Mouse (Mus musculus) lung, adult 18-20 months (tissue): ENCODE data around the gene Lmntd1.

Experiments used
- DNase-seq, 2 experiments: peaks; one replicate each; pipeline ENCODE4 v3.0.0; 2022; ENCODE audit warnings: mixed read lengths in 2 of 2

Lmntd1 gene

DNA sequence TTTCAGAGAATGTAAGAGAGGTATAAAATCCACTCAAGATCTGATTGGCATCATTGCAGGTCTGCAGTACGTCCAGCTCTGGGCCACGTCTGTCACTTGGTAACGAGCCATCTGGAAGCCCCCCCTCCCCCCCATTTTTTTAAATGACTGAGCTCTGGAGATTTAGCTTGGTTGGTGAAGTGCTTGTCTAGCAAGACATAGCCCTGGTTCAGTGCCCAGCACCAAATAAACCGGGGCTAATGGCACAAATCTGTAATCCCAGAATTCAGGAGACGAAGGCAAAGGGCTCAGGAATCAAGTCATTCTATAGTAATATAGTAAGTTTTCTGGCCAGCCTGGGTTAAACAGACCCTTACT is 130.8 kb downstream of the Lmntd1 start:
- no peak for DNase-seq

DNA sequence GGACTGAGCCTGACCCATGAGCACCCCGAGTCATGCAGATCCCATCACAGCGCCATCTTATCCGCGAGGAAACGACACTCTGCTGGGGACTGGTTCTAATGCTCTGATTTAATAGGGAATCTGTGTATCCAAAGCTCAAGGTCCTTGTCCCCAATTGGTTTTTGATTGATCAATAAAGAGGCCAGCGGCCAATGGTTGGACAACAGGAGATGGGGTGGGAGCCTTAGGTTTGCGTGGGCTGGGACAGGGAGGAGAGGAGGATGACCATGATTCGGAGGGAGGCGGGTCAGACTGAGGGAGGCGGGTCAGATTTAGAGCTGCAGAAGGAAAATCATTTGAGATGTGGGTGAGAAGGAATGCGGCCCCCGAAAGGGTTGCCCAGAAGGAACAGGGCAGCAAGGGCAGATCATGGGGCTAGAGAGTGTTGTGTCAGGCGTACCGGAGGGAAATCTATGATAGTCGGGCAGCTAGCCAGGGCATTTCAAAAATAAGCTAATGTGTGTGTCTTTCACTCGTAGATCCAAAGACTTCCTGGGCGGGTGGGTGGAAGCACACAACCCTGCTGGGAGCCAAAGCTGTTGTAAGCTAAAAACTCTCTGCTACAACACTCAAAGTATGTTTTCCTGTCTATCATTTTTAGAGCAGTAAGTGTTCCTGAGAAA is 131.3 kb downstream of the Lmntd1 start:
- peak in 1 of 2 experiments; percentile 32 for DNase-seq

DNA sequence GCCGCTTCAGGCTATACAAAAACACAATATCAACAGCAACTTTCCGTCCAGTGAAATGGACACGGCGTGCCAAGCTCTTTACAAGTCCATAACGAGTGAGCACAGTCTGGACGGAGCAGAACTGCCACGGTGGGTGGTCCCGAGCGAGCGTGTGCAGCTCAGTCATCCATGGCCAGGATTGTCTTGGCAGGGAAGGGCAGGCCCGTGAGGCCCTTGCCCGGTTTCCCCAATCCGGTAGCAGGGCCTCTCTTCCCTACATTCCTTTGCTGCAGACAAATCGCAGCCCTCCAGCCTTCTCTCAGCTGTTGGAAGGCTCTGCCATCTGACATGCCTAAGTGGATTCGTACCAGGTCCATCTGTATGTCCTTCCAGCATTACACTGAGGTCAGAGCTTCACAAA is 132.2 kb downstream of the Lmntd1 start:
- DNase-seq, result peak in 1 of 2 experiments; percentile 19

GRCm38 (mm10) chr6:145478821-145479271 is 135.3 kb downstream of the Lmntd1 start:
- peak; percentile 14 to 34 for DNase-seq

- no peak for DNase-seq
Observed at GRCm38 (mm10) chr6:145477367-145477905, 136.7 kb downstream of the Lmntd1 start.

GRCm38 (mm10) chr6:145471638-145472247 is 142.4 kb downstream of the Lmntd1 start:
- DNase-seq, result no peak

GRCm38 (mm10) chr6:145469260-145469943 is 144.7 kb downstream of the Lmntd1 start:
- DNase-seq, result no peak

GRCm38 (mm10) chr6:145464027-145464426 is 150.1 kb downstream of the Lmntd1 start:
- no peak for DNase-seq

DNA sequence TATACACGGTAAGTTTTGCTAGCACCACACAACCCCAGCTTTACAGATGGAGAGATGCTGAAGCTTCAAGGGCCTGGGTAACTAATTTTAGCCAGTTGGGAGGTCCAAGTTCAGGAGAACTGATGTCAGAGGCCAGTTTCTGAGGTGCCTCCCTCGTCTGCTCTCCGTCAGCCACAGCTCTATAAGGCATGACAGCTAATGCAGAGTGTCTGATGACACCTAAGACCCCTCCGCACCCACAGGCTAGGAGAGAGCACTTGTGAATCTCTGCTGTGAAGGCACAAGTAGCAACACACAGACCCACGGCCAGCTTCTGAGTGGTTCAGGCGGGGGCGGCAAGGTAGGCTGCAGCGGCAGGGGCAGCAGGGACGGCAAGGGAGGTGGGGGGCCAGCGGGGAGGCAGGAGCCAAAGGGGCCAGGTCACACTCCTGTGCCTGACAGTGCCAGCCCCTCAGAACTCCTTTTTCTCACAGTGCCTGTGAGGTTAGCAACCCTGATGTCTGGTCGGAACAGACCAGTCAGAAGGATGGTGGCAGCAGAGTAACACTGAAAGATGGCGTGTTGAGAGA is 151.4 kb downstream of the Lmntd1 start:
- no peak for DNase-seq

DNA sequence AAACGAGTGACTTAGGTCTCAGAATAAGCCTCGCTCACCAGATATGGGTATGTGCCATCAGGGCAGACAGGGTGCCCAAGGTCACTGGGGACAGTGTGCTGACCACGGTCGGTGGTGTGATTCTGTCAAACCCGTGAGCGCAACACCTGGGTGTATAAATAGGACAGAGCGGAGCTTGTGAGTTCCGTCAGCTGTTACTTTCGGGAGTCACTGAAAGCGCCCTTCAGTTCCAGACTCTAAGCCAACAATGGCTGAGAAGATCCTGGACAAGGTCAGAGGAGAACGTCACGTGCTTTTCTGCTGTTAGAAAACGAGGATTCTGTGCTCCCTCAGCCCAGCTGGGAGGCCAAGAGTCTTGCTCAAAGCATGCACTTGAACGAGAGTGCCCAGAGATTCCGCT is 157.1 kb downstream of the Lmntd1 start:
- DNase-seq, result peak in 1 of 2 experiments; percentile 26

DNA sequence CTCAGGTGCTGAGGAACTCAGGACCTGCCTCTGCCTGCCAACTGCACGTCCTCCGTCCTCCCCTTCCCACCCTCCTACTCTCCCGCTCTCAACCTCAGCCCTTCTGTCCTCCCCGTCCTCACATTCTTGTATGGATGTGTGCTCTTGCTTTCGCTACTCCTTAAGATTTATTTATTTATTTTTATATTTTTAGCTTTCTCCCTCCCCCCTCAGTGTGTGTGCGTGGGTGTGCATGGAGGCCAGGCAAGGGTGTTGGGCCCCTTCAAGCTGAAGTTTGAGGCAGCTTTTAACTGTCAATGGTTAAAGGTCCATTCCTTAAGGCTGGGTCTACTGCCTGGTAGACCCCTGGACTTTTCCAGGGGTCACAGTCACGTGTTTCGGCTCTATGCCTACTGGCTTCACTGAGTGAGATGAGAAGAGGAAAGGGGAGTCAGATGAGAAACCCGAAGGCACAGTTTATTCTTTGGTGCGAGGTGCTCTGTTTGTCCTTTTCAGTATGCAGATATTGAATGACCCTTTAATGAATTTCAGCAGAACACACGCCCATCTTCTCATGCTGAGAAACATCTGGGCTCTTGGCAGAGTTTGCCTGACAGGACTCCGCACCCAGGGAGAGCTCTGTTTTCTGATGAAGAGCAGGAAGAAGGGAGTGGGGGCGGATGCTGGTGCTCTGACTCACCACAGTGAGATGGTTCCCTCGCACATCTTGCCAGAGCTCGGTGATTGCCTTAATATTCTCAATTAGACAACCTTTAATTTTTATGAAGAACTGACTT is 163.3 kb downstream of the Lmntd1 start:
- peak; percentile 9 to 33 for DNase-seq

DNA sequence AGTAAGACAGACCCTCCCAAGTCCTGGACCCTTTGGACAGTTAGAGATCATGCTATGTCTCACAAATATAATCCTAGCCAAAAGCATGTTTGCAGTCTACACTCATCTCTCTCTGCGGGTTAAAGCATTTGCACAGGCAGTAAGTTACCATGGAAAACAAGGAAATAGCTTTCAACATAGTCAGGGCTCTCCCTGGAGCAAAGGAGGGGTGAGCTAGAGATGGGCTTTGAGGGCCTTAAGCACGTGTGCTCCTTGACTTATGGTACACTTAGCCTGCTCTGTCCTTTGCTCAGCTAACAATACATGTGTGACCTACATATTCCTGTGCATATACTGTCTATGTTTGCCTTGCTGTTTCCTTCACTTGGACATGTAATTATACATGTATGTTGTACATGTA is 165.8 kb downstream of the Lmntd1 start:
- no peak for DNase-seq

GRCm38 (mm10) chr6:145445811-145446500 is 168.2 kb downstream of the Lmntd1 start:
- peak in 1 of 2 experiments; percentile 27 for DNase-seq

DNA sequence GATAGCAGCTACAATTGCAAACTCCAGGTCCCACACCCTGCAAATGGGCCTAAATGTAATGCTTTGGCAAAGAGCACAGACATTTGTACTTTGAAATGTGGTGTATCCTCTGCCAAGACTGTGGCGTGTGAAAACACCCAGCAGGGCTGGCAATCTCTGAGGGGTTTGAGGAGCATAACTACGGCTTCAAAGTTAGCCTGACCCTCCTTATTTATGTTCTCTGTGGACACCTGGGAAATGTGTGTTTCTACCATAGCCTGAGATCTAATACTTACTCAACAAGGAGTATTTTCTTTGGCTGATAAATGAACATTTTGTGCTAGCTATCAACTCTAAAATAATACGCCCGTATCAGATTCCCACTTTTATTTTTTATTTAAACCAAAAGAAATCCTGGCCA is 168.7 kb downstream of the Lmntd1 start:
- DNase-seq, result no peak

DNA sequence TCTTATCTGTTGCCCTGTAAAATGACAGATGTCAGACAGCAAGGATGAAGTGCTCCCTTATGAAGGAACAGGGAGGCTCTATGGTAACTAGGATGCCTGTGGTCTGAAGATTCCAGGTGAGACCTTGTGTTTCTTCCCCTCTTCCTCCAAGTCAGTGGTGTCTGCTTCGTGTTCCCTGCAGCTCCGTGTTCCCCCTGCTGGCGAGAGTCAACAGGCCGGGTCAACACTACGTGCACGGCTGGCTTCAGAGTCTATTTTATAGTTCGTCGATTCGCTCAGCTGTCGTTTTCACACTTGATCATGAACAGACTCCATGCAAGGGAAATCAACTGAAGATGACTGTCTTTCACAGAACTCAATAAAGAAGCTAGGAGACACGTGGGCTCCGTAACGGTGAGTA is 171.3 kb downstream of the Lmntd1 start:
- no peak for DNase-seq

DNA sequence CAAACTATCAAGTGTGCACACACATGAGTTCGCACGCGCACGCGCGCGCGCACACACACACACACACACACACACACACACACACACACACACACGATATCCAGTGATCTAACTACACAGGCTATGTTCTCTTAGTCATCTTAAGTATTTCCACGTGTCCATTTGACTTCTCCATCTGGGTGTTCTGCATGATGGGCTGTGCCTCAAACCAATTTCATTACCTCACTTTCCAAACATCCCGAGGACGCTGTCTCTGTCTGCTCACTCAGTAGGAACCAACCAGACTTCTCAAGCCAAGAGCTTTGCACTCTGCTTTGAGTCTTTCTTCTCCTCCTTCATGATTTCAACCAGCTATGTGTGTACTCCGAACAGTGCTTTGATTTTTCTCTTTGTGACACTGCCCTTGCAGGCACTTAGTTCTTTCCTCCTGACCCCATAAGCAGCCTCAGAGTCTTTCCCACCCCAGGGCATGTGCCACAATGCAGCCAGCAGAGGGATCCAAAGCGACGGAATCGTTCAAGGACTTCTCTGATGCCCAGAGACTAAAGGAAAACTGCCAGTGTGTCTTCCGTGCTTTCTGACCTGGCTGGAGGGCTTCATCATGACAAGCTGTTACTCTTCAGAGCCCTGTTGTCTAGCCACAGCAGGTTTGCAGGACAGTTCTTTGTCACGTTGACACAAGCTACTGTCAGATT is 172.6 kb downstream of the Lmntd1 start:
- peak; percentile 33 to 56 for DNase-seq

GRCm38 (mm10) chr6:145438851-145439250 is 175.3 kb downstream of the Lmntd1 start:
- no peak for DNase-seq

DNA sequence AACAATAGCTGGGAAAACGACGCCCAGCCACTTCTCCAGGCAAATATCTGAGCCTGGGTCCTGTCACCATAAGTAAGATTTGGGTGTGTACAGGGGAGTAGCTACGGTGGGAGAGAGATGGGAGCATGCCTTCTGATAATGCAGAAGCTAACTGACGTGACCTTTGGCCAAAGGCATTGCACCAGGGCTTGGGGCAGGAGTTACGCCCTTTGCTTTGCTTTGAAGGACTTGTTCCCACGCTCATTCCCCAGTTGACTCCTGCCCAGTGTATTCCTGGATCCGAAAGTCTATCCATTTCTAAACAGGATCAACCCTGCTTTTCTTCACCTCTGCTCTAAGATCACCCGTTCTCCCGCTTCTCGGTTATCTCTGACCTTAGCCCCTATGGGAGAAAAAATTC is 178.4 kb downstream of the Lmntd1 start:
- no peak for DNase-seq

GRCm38 (mm10) chr6:145435156-145435555 is 179.0 kb downstream of the Lmntd1 start:
- DNase-seq, result no peak

- DNase-seq, result no peak
Observed at GRCm38 (mm10) chr6:145433897-145434296, 180.2 kb downstream of the Lmntd1 start.
